In genomic region chr1:161896130-161896529, GRCm38 (mm10) we compare ENCODE assay signal across 12 mouse cellular contexts. TPM values are rescaled to one million over a fixed set of nuclear protein-coding genes. Genes with fewer than 3 reads are reported as not detected.
A peak's percentile ranks its signal among the peaks of the same experiment; 100 is the strongest.
DNase-seq lines count a peak whose midpoint lies in the region; ATAC-seq and TF ChIP-seq lines count a peak whose summit lies in the region.
"Had no signal": no experiment of that assay in that cellular context is flagged by ENCODE, and none has a peak within 500 bp of the region (broad histone marks: within the 10 kb centered on the region; RNA-seq: fewer than 3 reads in every experiment).

No protein-coding gene starts in this region.

- H3K27me3 ChIP-seq in heart, embryonic 13.5 days (replicated peaks), result no peaks in the 10 kb centered on the region
- H3K27me3 ChIP-seq in heart, adult 2 months (ENCODE audit: control insufficient read depth, insufficient read depth, low read length), result no peaks in the 10 kb centered on the region
- no peaks in the 10 kb centered on the region for H3K27me3 ChIP-seq in midbrain, postnatal 0 days (ENCODE audit: insufficient read depth, low read length)
- H3K27me3 ChIP-seq in midbrain, embryonic 10.5 days (ENCODE audit: low read depth, poor library complexity, severe bottlenecking), result no peaks in the 10 kb centered on the region

- no peak overlapping the region for H3K4me3 ChIP-seq in heart, embryonic 13.5 days
- H3K4me3 ChIP-seq in heart, adult 2 months, result no peak overlapping the region
- H3K4me3 ChIP-seq in midbrain, postnatal 0 days (ENCODE audit: low read depth, low read length), result no peak overlapping the region
- no peak overlapping the region for H3K4me3 ChIP-seq in midbrain, embryonic 10.5 days
- H3K4me3 ChIP-seq: forebrain, embryonic 10.5 days; left cerebral cortex, adult 2 months had no signal

- WGBS in heart, embryonic 13.5 days, result 60% methylated on average over 10 of the region's 10 CpGs
- 54% methylated on average over 10 of the region's 10 CpGs for WGBS in heart, adult 2 months
- WGBS in midbrain, postnatal 0 days, result 56% methylated on average over 10 of the region's 10 CpGs
- WGBS in midbrain, embryonic 10.5 days, result 66% methylated on average over 10 of the region's 10 CpGs

- ATAC-seq in heart, embryonic 13.5 days (ENCODE audit: extremely low read depth, insufficient number of reproducible peaks, low FRiP score, low TSS enrichment), result no peak
- ATAC-seq in midbrain, postnatal 0 days (ENCODE audit: low FRiP score), result peak; percentile 73
- ATAC-seq in inflammation-experienced regulatory T-cells, adult 6 months, result peak; percentile 44

- H3K9ac ChIP-seq in heart, embryonic 13.5 days, result no peak overlapping the region
- H3K9ac ChIP-seq in heart, adult 2 months (ENCODE audit: low read depth, low read length), result no peak overlapping the region
- H3K9ac ChIP-seq in midbrain, postnatal 0 days (replicated peaks; ENCODE audit: low read length, poor library complexity, severe bottlenecking), result no peak overlapping the region

- no peak for TF ChIP-seq EP300 in heart, adult 2 months (IDR thresholded peaks at IDR 0.05; ENCODE audit: insufficient read depth, low read depth, low read length)

- no peak for TF ChIP-seq POLR2A in heart, adult 2 months (IDR thresholded peaks at IDR 0.05; ENCODE audit: insufficient read depth, low read depth, low read length)

- intact Hi-C loops in heart, adult 2 months (cut with DNase I), result no loop called here

- H3K79me2 ChIP-seq in heart, adult 2 months (replicated peaks; ENCODE audit: control insufficient read depth, insufficient read depth, low read length), result no peaks in the 10 kb centered on the region

- H3K36me3 ChIP-seq in heart, embryonic 13.5 days, result no peaks in the 10 kb centered on the region
- H3K36me3 ChIP-seq in heart, adult 2 months (ENCODE audit: control insufficient read depth, insufficient read depth, low read length), result no peaks in the 10 kb centered on the region
- H3K36me3 ChIP-seq in midbrain, postnatal 0 days (ENCODE audit: insufficient read depth, low read length), result no peaks in the 10 kb centered on the region
- no peaks in the 10 kb centered on the region for H3K36me3 ChIP-seq in midbrain, embryonic 10.5 days
- H3K36me3 ChIP-seq: forebrain, embryonic 10.5 days had no signal

- no peak for DNase-seq in heart, adult 2 months
- DNase-seq in midbrain, postnatal 0 days (ENCODE audit: low spot score), result no peak
- DNase-seq in midbrain, embryonic 10.5 days (ENCODE audit: low spot score), result no peak
- peak; percentile 67 for DNase-seq in retina, postnatal 1 day
- no peak for DNase-seq in adrenal gland, postnatal 10 days
- no peak for DNase-seq in urinary bladder, postnatal 36 days (ENCODE audit: low spot score in 2 of 2)
- DNase-seq: cerebellum, postnatal 14 days; kidney, adult 18-20 months had no signal

- no peak overlapping the region for H3K27ac ChIP-seq in heart, embryonic 13.5 days (replicated peaks)
- no peak overlapping the region for H3K27ac ChIP-seq in heart, adult 2 months
- H3K27ac ChIP-seq in midbrain, postnatal 0 days (ENCODE audit: low read depth, low read length), result no peak overlapping the region
- no peak overlapping the region for H3K27ac ChIP-seq in midbrain, embryonic 10.5 days (replicated peaks)
- H3K27ac ChIP-seq: forebrain, embryonic 10.5 days; left cerebral cortex, adult 2 months had no signal

- peaks cover 31% of the 10 kb centered on the region for H3K4me1 ChIP-seq in heart, embryonic 13.5 days
- peaks cover 2% of the 10 kb centered on the region; the same call in 1 of the 2 replicates for H3K4me1 ChIP-seq in heart, adult 2 months (ENCODE audit: control insufficient read depth, insufficient read depth, low read length)
- no peaks in the 10 kb centered on the region for H3K4me1 ChIP-seq in midbrain, postnatal 0 days (ENCODE audit: insufficient read depth, low read length)
- 0 out of 2 replicates have a peak, but pooled peaks cover 5% of the 10 kb centered on the region for H3K4me1 ChIP-seq in midbrain, embryonic 10.5 days

- H3K4me2 ChIP-seq in heart, embryonic 13.5 days, result 0 out of 2 replicates have a peak overlapping the region, but pooled peaks have one; percentile 22
- no peak overlapping the region for H3K4me2 ChIP-seq in midbrain, postnatal 0 days (ENCODE audit: low read depth, low read length, poor library complexity, severe bottlenecking)

- no peaks in the 10 kb centered on the region for H3K9me3 ChIP-seq in heart, embryonic 13.5 days
- H3K9me3 ChIP-seq in midbrain, postnatal 0 days (ENCODE audit: low read length), result no peaks in the 10 kb centered on the region
- no peaks in the 10 kb centered on the region for H3K9me3 ChIP-seq in midbrain, embryonic 10.5 days (replicated peaks)
- H3K9me3 ChIP-seq: forebrain, embryonic 10.5 days had no signal

- TF ChIP-seq CTCF in heart, adult 2 months (IDR thresholded peaks at IDR 0.05), result no peak
- no peak for TF ChIP-seq CTCF in midbrain, postnatal 0 days (IDR thresholded peaks at IDR 0.05)

RNA-seq across cellular contexts. Expression of gene Suco, which starts 19.6 kb away (rescaled TPM):
- polyA plus RNA-seq in heart, embryonic 13.5 days (2015; fragmentation: Nextera tagmentation; extraction: Ambion mirVana), result 13.8 and 15.3 TPM in 2 replicates
- total RNA-seq in heart, adult 2 months (2021), result 10 to 100 TPM; 13.8 to 15.1 TPM
- polyA plus RNA-seq in heart, adult 2 months (2012; rRNA removed), result 2.6 and 4.2 TPM in 2 replicates
- 41.5 and 53.9 TPM in 2 replicates for total RNA-seq in midbrain, postnatal 0 days (2014; rRNA removed)
- 18.3 and 23.8 TPM in 2 replicates for polyA plus RNA-seq in midbrain, postnatal 0 days (2015; fragmentation: Nextera tagmentation; extraction: Ambion mirVana)
- 19.0 and 20.8 TPM in 2 replicates for polyA plus RNA-seq in midbrain, embryonic 10.5 days (2016; fragmentation: Nextera tagmentation; extraction: Ambion mirVana)
- polyA plus RNA-seq in inflammation-experienced regulatory T-cells, adult 6 months (2017; shearing (Covaris generic)), result 10 to 100 TPM; 29.4 to 39.1 (median 38.9) TPM
- total RNA-seq in adrenal gland, postnatal 10 days (2021), result 10 to 100 TPM; 32.9 to 34.0 TPM
